Mouse (Mus musculus): ENCODE data around the gene Hdac9.

Gene Hdac9

GRCm38 (mm10) chr12:34803721-34804120 lies 113.2 kb downstream of the Hdac9 start:
- DNase-seq: no peak

DNA sequence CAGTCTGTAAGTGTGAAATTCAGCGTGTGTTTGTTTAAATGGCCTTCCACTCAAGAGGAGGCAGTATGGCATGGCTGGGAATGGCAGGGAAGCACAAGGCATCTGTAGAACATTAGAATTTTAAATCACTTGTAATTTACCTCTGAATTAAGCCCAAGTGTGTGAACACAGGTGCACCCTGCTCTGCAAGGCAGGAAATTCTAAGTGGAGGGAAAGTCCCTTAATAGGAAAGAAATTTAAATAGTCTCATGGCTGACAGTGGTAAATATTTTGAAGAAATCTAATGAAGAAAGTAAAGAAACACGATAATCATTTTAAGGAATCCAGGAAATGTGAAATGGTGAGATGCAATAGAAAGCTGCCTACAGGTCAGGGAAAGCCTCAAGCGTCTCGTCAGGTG lies 114.6 kb downstream of the Hdac9 start:
- DNase-seq: no peak

DNA sequence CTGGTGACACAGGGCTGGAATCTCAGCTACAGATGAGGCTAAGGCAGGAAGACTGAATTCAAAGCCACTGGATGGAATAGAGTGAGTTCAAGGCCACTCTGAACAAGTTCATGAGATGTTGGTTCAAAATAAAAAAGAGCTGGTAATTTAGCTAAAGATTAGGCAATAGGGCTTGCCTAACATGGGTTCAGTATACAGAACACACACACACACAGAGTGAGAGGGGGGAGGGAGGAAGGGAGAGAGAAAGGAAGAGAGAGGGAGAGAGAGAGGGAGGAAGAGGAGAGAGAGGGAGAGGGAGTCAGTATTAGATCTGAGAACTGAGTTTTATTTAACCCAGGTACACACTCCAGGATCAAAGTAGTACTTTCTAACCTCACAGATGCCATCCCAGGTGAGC lies 115.1 kb downstream of the Hdac9 start:
- no peak for DNase-seq

- no peak for DNase-seq
Measured at GRCm38 (mm10) chr12:34797389-34797788, 119.5 kb downstream of the Hdac9 start.

- DNase-seq: no peak
Measured at GRCm38 (mm10) chr12:34795487-34795886, 121.4 kb downstream of the Hdac9 start.

GRCm38 (mm10) chr12:34792113-34792452 lies 124.8 kb downstream of the Hdac9 start:
- no peak for DNase-seq

GRCm38 (mm10) chr12:34791213-34792112 lies 125.4 kb downstream of the Hdac9 start:
- no peak for DNase-seq

DNA sequence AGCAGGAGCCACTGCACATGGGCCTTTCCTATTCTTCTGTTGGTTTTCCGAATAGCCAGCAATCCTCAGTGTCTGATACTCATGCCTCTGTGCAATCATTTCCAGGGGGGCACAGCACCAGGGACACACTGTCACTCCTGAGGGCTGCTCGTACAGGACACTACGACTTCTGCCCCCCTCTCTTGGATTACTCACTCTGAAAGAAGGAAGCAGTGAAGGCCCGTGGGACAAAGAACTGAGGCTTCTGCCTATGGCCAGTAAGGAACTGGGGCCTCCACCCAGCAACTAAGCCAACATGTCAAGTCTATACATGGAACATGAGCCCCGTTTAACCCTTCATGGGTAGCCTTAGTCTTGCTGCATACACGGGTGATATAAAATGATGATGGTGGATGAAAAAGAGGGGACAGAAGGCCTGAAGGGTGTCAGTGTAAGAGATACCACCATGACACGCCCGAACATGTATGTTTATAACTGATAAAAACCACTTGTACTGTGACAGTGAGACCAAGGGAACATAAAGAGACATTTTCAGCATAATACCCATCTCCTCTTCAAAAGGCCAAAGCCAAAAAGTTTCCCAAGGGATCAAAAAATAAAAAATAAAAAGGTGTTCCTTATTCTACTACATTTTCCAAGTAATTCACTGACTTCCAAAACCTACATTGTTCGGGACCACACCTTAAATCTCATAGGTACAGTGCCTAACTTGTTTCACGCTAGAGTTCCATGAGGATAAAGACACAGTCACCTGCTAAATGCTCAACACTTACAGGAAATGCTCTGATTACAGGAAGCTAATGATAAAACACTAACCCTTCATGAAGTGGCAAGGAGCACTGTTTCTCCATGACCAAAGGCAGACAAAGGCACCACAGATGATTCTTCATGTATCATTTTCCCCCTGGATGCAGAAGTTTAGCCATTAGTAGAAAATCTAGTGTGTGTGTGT lies 127.6 kb downstream of the Hdac9 start:
- DNase-seq: no peak

- DNase-seq: no peak
Measured at GRCm38 (mm10) chr12:34787380-34787779, 129.5 kb downstream of the Hdac9 start.

- no peak for DNase-seq
Measured at GRCm38 (mm10) chr12:34783574-34783973, 133.3 kb downstream of the Hdac9 start.

GRCm38 (mm10) chr12:34779368-34779957 lies 137.4 kb downstream of the Hdac9 start:
- no peak for DNase-seq

DNA sequence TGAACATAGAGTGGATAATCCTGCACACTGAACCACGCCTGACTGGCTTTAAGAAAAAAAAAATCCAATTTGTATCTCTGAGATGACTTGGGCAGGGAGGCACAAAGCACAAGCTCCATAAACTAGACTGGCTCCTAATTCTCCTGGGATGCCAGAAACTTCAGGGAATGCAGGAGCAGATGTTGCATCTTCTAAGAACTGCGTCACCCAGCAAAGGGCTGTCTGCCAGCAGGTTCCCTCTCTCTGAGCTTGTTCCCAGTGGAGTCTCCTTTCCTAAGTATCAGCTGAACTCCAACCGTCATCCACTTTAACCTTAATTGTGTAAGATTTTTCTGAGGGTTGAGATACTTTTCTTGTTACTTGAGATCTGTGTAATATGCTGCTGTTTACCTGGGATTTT lies 140.7 kb downstream of the Hdac9 start:
- peak; percentile 21 for DNase-seq

DNA sequence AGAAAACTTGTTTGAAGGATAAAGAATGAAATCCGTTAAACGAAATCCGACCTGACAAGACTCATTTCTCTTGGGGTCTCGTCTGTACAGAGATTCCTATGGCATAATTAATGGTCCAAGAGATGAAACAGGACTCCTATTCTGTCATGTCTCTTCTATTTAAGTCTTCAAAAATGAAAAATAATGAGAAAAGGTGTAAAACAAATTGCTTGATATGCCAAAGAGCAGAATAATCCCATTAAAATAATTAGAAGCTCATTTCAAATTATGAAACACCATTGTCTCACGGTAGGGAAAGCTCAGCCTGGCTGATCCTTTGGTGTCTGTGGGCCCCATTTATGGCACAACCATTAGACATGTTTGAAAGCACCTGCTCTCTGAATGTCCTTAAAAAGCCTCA lies 142.8 kb downstream of the Hdac9 start:
- DNase-seq: peak; percentile 72

- no peak for DNase-seq
Measured at GRCm38 (mm10) chr12:34767226-34767775, 149.6 kb downstream of the Hdac9 start.

DNA sequence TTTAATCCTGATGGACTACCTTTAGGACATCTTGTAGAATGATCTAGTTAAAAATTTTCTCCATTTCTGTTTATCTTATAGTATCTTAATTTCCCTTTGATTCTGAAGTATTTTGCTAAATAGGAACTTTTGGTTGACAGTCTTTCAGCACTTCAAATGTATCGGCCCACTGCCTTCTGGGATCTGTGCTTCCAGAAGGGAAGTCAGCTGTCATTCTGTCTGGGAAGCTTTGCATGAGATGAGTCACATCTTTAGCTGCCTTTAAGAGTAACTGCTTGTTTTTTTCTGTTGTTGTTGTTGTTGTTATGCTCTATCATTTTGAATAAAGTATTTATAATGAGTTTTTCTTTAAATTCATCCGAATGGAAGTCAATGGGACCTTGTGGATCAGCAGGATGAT lies 169.6 kb downstream of the Hdac9 start:
- DNase-seq: no peak

- no peak for DNase-seq
Measured at GRCm38 (mm10) chr12:34725204-34725603, 191.7 kb downstream of the Hdac9 start.

GRCm38 (mm10) chr12:34724274-34724673 lies 192.6 kb downstream of the Hdac9 start:
- DNase-seq: no peak

DNA sequence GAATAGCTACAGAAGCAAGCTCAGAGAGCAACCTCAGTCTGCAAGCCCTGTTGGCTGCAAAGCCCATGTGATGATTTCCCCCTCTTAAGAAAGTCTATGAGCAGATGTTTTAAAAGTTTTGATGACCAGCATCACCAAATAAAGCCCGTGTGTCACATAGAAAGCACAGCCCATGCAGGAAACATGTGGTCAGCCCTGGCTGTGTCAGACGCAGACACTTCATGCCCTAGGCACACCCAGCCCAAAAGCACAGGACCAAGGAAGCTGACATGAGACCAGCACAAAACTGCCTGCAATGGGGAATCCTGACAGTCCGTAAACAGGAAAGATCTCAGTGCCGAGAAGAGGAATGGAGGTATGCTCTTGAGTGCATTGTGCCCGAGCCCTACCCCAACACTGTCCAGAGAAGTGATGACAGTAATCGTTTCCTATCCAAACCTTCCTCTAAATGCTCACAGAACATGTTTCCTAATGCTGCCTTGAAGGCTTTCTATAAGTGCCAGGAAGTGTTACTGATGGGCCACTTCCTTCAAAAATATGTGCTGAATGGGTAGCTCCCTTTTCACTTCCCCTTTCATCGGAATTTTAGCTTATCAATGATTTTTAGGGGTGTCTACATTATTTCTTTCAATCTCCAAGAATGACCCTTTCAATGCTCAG lies 193.9 kb downstream of the Hdac9 start:
- DNase-seq: no peak

- no peak for DNase-seq
Measured at GRCm38 (mm10) chr12:34720906-34721305, 196.0 kb downstream of the Hdac9 start.

GRCm38 (mm10) chr12:34714266-34714939 lies 202.5 kb downstream of the Hdac9 start:
- DNase-seq: no peak

DNA sequence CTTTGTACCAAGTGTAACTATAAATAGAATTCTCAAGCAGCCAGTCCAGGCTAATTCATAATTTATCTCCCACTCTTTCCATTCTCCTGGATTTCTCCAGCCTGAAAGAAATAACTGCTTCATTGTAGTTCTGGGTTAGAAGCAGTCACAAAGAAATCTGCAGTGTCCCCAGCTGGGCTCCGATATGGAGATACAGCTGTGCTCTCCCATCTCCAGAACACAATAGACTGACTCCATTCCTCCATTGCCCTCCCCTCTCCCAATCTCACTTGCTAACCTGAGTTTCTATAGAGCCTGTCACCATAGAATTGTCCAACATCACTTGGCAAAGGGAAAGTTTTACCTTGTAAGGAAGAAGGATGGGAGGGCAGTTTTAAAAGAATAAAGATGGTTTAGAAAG lies 218.9 kb downstream of the Hdac9 start:
- peak; percentile 14 for DNase-seq

DNA sequence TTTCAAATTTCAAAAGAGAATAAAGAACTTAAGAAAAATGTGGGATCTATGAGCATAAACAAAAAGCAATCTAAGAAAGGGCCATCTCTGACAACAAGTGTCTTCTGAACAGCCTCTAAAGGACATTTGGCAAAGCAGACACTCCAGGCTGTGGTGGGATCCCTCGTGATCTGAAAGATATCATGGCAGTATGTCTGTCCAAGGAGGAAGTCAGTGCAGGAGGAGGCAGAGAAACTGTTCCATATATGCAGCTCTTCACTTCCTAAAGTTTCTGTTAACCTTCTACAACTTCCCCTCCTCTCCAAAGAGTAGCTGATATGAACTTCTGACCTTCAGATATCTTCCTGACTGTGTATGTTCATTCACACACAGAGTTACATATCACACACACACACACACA lies 220.2 kb downstream of the Hdac9 start:
- no peak for DNase-seq

Data from retina, postnatal 1 day (tissue).